Mouse (Mus musculus) mouse embryonic stem cell (cell line): ENCODE measurements around the gene Vti1a.

Experiments used
- in situ Hi-C, 2 experiments: fragments of 300-500 bp; cut with MboI; formaldehyde crosslinking; loops; 1 replicate in 1 of 2; 3 replicates in 1 of 2; pipeline ENCODE4 v1.14.3; 2019 to 2020; ENCODE audit warnings: low sequenced_read_pairs in 2 of 2, low pct_unique_long_range_greater_than_20kb in 1 of 2, mixed read lengths in 1 of 2; ENCODE audit not compliant: unreplicated experiment in 1 of 2

Gene Vti1a

GRCm38 (mm10) chr19:55621011-55621625, 305.0 kb downstream of the Vti1a start:
- in situ Hi-C loops, result no loop called here

- in situ Hi-C loops, result no loop called here
Measured at GRCm38 (mm10) chr19:55622821-55623220, 306.7 kb downstream of the Vti1a start.

- in situ Hi-C loops, result no loop called here
Measured at GRCm38 (mm10) chr19:55623605-55624004, 307.5 kb downstream of the Vti1a start.

GRCm38 (mm10) chr19:55626483-55626882, 310.4 kb downstream of the Vti1a start:
- in situ Hi-C loops, result no loop called here

- in situ Hi-C loops, result no loop called here
Measured at GRCm38 (mm10) chr19:55626952-55627351, 310.9 kb downstream of the Vti1a start.

GRCm38 (mm10) chr19:55635488-55635887, 319.4 kb downstream of the Vti1a start:
- in situ Hi-C loops, result no loop called here

GRCm38 (mm10) chr19:55640251-55640650, 324.2 kb downstream of the Vti1a start:
- in situ Hi-C loops, result no loop called here

GRCm38 (mm10) chr19:55641891-55642290, 325.8 kb downstream of the Vti1a start:
- in situ Hi-C loops, result no loop called here

- in situ Hi-C loops, result no loop called here
Measured at GRCm38 (mm10) chr19:55642361-55642760, 326.3 kb downstream of the Vti1a start.

- in situ Hi-C loops, result no loop called here
Measured at GRCm38 (mm10) chr19:55643288-55643901, 327.3 kb downstream of the Vti1a start.

- in situ Hi-C loops, result no loop called here
Measured at GRCm38 (mm10) chr19:55643931-55644330, 327.8 kb downstream of the Vti1a start.

- in situ Hi-C loops, result no loop called here
Measured at GRCm38 (mm10) chr19:55649363-55649762, 333.3 kb downstream of the Vti1a start.

GRCm38 (mm10) chr19:55651017-55651416, 334.9 kb downstream of the Vti1a start:
- in situ Hi-C loops, result no loop called here

- in situ Hi-C loops, result no loop called here
Measured at GRCm38 (mm10) chr19:55652693-55653265, 336.7 kb downstream of the Vti1a start.

GRCm38 (mm10) chr19:55660165-55660564, 344.1 kb downstream of the Vti1a start:
- in situ Hi-C loops, result no loop called here

- in situ Hi-C loops, result no loop called here
Measured at GRCm38 (mm10) chr19:55662521-55663223, 346.6 kb downstream of the Vti1a start.

- in situ Hi-C loops, result no loop called here
Measured at GRCm38 (mm10) chr19:55667787-55668186, 351.7 kb downstream of the Vti1a start.

GRCm38 (mm10) chr19:55668896-55669295, 352.8 kb downstream of the Vti1a start:
- in situ Hi-C loops, result no loop called here
